Mouse (Mus musculus) T-helper 1 cell (primary cell): Measurements from ENCODE around the gene Gipc3.

Experiments
- in situ Hi-C: fragments of 300-600 bp; cut with MboI, MseI; formaldehyde crosslinking; loops from one replicate; pipeline ENCODE4 v1.15.1; 2025; ENCODE audit warnings: high pct_unique_total_duplicates

Gene Gipc3

DNA sequence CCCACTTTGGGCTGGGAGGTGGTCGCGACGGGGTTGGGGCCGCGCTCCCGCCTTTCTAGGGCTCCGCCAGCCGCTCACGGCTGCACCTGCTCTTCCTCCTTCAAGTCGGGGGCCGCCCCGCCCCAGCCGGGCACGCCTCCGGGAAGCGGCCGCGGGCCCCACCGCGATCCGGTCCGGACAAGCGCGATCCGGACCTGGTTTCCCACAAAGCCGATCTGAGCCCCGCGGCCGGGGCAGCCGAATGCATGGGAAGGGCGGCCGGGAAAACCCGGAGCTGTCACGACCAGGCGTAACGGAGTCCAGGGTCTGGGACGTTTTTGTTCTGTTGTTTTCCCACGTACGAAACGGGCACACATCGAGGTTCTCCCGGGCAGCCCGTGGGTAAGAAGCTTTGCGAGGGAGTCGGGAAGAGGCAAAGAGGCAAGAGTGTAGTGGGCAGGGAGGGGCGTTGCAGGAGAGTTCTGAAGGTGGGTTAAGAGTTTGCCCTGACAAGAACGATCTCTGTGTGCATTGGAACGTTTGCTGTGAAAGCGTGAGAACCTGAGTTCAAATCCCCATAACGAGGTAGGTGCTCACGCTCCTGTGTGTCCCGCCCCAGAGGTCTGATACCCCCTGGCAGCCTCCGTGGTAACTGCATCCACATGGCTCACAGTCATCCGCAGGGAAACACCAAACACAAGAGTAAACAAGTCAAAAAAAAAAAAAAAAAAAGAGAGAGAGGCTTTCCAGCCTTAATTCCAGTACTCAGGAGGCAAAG lies 57.2 kb downstream of the Gipc3 start:
- in situ Hi-C loops, result no loop called here
